Mouse (Mus musculus) ES-E14 (cell line): ENCODE measurements around the gene Heatr4.

ENCODE experiments used
- CHD2 ChIP-seq: IDR thresholded peaks from 2 replicates; pipeline ENCODE4 v1.6.1; 2014; ENCODE audit warnings: mild to moderate bottlenecking, low read depth, low read length, inconsistent platforms
- HCFC1 ChIP-seq: IDR thresholded peaks from 2 replicates; pipeline ENCODE4 v1.6.1; 2012; ENCODE audit warnings: low read length, inconsistent platforms, borderline replicate concordance; ENCODE audit not compliant: insufficient read depth
- MAFK ChIP-seq: IDR thresholded peaks from 2 replicates; pipeline ENCODE4 v1.6.1; 2014; ENCODE audit warnings: mild to moderate bottlenecking, low read depth, low read length, inconsistent platforms; ENCODE audit not compliant: insufficient read depth
- ZC3H11A ChIP-seq: IDR thresholded peaks from 2 replicates; pipeline ENCODE4 v1.6.1; 2012; ENCODE audit warnings: low read depth, mild to moderate bottlenecking, inconsistent platforms, low read length, borderline replicate concordance
- ZNF384 ChIP-seq: IDR thresholded peaks from 2 replicates; pipeline ENCODE4 v1.6.1; 2012; ENCODE audit warnings: low read depth, low read length, inconsistent platforms

DNA sequence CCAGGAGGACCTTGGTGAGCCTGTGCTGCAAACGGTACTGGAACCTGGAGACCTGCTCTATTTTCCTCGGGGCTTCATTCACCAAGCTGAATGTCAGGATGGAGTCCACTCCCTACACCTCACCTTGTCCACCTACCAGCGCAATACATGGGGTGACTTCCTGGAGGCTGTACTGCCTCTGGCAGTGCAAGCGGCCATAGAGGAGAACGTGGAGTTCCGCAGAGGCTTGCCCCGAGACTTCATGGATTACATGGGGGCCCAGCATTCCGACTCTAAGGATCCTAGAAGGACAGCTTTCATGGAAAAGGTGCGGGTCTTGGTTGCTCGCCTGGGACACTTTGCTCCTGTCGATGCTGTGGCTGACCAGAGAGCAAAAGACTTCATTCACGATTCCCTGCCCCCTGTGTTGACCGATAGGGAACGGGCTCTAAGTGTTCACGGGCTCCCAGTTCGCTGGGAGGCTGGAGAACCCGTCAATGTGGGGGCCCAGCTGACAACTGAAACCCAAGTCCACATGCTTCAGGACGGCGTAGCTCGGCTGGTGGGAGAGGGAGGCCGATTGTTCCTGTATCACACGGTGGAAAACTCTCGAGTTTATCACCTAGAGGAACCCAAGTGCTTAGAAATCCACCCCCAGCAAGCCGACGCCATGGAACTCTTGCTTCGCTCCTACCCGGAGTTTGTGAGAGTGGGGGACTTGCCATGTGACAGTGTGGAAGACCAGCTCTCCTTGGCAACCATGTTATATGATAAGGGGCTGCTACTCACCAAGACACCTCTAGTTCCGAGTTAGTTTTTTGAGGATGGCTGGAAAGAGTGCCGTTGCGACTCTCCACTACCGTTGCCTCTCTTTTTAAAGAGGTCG, 32.7 kb downstream of the Heatr4 start:
- TF ChIP-seq HCFC1 (no peak), CHD2 (no peak), ZC3H11A (no peak), ZNF384 (no peak), MAFK (no peak)
